Mouse (Mus musculus) skeletal muscle tissue, adult 2 months (tissue): ENCODE results near the gene Abcg1.

ENCODE experiments used
- DNase-seq: peaks from one replicate; pipeline ENCODE4 v3.0.0-alpha.2; 2012; ENCODE audit warnings: low read depth, low spot score

Gene Abcg1

GRCm38 (mm10) chr17:31078581-31078980, 21.1 kb downstream of the Abcg1 start:
- no peak for DNase-seq

GRCm38 (mm10) chr17:31079078-31079840, 21.8 kb downstream of the Abcg1 start:
- DNase-seq = no peak

DNA sequence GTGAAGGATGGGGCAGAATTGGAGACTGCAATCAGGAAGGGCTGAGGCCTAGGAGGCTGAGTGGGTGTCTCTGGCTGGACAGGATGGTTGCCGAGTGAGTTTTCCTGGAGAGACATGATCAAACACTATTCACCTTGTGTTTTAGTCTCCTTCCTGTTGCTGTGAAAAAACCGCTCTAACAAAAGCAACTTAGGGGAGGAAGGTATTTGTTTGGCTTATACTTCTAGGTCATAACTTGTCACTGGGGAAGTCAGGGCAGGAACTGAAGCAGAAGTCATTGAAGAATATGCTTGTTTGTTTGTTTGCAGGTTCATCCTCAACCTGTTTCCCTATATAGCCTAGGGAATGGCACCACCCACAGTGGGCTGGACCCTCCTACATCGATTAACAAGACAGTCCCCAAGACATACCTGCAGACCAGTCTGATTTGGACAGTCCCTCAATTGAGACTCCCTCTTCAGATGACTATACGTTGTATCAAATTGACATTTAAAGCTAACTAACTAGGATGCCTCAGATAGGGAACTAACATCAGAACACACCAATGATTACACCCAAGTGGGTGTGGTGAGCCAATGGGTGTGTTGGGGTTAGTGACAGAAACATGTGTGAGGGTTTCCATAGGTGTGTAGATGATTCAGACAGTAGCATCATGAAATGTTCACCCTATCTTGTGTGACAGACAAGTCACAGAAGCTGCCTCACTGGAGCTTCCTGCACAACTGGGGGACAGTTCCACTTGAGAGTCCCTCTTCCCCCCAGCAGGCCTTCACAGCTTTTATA, 25.0 kb downstream of the Abcg1 start:
- no peak for DNase-seq

DNA sequence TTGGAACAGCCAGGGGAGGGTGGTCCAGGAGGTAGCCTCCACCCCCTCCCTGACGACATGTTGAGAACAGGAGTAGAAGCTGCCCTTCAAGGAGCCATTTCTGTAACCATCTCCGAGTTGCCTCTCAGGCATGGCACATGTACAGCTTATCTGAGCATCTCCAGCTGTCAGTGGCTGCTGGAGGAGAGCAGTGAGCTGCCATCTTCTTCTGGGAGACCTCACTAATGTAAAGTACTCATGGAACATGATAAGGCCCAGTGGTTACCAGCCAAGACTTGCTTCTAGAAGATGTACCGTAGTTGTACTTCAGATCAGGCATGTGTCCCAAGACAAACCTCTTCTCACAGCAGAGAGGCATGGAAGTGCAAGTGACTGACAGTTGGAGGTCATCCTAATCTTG, 28.0 kb downstream of the Abcg1 start:
- DNase-seq = no peak

GRCm38 (mm10) chr17:31086196-31086595, 28.7 kb downstream of the Abcg1 start:
- DNase-seq = no peak

GRCm38 (mm10) chr17:31088711-31089110, 31.2 kb downstream of the Abcg1 start:
- no peak for DNase-seq

GRCm38 (mm10) chr17:31089848-31090247, 32.4 kb downstream of the Abcg1 start:
- no peak for DNase-seq

GRCm38 (mm10) chr17:31091023-31091735, 33.7 kb downstream of the Abcg1 start:
- no peak for DNase-seq

GRCm38 (mm10) chr17:31094781-31095180, 37.3 kb downstream of the Abcg1 start:
- no peak for DNase-seq

DNA sequence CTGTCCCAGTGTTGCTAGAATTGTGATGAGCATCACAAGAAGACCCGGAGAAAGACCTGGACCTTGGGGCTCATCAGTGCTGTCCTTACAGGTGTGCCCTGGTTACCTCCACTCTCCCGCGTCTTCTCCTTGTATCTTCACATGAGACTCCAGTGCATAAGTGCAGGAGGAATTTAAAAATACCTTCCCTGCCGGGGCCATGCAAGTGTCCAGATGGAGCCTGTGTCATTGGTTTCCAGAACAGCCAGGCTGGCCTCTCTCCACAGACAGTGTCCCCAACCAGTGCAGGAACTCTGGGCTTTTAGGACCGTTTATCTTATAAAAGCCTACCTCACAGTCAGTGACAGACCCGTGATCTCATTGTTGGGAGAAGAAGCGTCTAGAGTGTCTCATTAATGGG, 38.1 kb downstream of the Abcg1 start:
- no peak for DNase-seq

- no peak for DNase-seq
Observed at GRCm38 (mm10) chr17:31096893-31097292, 39.4 kb downstream of the Abcg1 start.

DNA sequence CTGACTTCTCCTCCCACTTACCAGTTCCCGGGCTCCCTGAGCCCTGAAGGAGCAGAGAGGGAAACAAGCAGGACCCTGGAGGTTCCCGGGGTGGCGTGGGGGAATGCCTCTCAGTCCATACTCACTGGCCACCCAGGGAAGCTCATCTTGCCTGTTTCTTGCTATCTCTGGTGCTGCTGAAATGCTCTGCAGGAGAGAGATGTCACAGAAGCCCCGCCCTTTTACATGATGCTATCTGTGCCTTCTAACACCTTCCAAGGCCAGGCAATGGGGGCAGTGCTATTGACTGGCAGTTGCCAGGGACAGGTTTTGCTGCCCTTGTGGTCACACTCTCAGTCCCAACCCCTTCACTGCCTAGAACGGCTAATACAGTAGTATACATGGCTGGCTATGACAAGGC, 41.3 kb downstream of the Abcg1 start:
- DNase-seq = no peak

GRCm38 (mm10) chr17:31103007-31103570, 45.6 kb downstream of the Abcg1 start:
- no peak for DNase-seq

DNA sequence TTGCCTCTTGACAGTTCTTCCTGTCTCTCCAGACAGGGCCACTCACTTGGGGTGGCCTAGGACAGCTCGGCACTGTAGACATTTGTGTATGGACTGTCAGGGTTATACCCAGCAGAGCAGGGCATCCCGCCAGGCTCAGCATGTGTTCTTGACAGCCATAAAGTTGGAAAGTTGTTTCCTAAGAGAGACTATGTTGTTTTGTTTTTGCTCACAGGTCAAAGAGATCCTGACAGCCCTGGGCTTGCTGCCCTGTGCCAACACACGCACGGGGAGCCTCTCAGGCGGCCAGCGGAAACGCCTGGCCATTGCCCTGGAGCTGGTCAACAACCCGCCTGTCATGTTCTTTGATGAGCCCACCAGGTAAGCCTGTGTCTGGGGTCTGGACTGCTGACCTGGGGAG, 46.3 kb downstream of the Abcg1 start:
- DNase-seq = no peak

DNA sequence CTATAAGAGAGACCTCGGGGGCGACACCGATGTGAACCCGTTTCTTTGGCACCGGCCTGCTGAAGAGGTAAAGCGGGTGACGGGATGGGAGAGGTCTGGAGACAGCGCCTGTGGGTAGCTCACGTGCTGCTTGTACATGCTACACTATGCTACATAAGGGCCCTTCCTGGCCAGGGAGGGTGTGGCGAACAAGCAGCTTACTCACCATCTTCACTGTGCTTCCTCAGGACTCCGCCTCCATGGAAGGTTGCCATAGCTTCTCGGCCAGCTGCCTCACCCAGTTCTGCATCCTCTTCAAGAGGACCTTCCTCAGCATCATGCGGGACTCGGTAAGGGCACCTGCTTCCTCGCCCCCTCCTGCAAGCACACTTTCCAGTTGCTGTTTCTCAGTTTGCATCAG, 50.9 kb downstream of the Abcg1 start:
- DNase-seq = no peak

DNA sequence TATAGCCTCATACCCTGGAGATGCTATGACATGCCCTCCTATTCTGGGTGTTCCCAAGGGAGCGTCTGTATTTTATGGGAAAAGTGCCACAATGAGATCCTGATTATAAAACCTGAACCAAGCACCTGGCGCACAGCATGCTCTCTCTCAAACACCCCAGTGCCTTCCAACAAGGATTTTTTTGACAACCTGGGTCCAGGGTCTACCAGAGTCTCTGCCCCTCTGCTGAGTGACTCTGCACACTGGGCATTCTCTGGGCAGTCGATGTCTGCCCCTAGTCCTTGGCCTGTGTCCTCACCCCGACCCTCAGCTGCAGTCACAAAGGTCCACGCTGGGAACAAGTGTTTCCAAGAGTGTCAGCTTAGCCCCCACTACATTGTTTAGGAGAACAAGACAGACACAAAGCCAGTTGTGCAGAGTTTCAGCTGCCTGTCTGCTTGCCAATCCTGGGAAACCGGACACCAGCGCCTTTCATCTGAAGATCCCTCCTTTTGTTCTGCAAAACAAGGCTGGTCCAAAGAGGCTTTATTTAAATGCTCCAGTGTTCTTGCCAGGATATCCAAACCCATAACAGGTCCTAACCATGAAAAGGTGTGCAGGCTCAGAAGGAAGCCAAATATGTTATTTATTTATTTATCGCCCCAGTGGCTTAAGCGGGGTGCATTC, 55.8 kb downstream of the Abcg1 start:
- DNase-seq = no peak

DNA sequence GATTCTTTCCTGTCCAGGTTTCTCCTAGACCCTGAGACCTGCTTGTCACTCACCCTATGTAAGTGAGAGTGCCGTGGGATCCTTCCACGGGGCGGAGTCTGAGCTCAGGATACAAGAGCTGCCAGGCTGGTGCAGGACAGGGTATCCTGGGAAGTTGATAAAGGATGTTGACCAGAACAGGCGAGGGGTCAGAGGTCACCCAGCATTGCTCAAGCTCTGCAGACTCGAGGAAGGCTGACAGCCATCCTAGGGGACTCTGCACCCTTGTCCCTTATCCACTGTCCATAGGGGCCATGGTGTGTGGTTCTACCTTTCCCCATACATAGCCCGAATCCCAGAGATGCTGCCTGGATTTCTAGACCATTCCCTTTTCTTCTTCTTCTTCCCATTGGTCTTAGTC, 58.6 kb downstream of the Abcg1 start:
- DNase-seq = no peak

- no peak for DNase-seq
Observed at GRCm38 (mm10) chr17:31117946-31118345, 60.5 kb downstream of the Abcg1 start.

GRCm38 (mm10) chr17:31119429-31119828, 62.0 kb downstream of the Abcg1 start:
- DNase-seq = peak; percentile 50

- peak; percentile 14 for DNase-seq
Observed at GRCm38 (mm10) chr17:31121975-31122374, 64.5 kb downstream of the Abcg1 start.

DNA sequence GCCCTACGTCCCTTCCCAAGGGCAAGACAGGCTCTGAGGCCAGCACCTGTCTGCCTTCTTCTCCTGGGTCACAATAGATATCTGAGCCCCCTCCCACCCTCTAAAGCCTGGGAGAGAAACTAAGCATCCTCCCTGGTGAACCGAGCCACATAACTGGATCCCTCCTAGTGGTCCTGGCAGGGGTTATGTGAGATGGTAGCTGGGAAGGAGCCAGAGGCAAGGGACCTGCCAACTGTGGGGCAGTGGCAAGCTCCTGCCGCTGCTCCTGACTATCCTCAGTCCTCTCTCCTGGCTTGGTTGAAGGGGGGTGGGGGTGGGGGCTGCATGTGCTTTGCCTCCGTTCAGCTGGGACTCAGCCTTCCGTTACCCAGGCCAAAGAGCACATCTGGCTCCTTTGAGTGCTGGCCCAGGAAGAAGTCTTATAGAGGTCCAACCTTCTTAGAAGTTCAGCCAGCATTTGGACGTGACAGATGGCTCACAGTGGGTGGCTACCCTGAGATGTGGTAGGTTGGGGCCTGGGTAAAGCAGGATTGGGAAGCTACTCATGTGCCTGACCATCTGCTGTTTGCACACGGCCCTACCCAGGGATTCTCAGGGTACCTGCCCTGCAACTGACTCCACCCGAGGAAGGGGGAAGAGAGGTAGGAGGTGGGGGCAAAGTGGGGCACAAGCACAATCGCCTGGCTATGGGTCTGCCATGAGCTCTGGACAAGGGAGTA, 68.2 kb downstream of the Abcg1 start:
- DNase-seq = no peak
